Comparison of ENCODE assay signal across 26 mouse cellular contexts in the genomic region with DNA sequence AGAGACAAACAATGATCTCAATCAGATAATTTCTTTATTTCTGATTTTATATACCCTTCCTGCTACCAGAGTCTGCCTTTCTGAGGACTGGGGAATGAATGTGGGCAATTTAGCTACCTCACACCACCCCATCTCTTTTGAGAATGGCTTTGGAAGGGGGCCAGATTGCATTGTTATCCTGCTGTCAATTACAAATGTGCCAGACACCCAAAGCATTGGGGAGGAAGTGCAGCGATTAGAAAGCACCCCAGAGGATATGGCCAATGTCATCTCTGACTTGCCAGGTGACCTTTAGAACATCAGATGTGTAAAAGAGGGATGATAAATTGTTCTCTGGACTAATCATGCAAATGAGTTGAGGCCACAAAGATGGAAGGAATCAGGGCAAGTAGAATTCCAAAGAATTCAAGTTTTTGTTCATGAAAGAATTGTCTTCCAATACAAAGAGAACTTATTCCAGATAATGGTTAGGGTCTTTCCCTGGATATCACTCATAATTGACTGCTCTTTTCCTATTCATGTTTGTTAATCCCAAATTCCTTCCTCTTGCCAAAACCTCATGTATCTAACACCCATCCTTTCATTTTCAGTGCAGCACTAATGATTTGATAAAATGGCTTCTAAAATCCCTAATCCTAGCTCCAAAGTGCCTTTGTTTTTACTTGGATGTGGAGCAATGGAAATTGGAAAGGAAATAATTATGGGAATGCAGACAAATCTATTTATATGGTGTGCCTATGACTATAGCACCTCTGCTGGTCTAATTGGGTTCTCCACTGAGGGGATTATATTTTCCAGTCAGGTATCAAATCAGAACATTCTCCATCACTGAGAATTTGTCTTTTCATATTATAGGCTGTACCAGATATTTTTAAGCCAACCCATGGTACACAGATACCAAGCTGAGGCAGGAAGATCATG.
DNase-seq lines count a peak whose midpoint lies in the region; ATAC-seq and TF ChIP-seq lines count a peak whose summit lies in the region.
"Had no signal": no experiment of that assay in that cellular context is flagged by ENCODE, and none has a peak within 500 bp of the region (broad histone marks: within the 10 kb centered on the region; RNA-seq: fewer than 3 reads in every experiment).

No protein-coding gene starts in this region.

- no peaks in the 10 kb centered on the region for H3K36me3 ChIP-seq in neural tube, embryonic 13.5 days
- no peaks in the 10 kb centered on the region for H3K36me3 ChIP-seq in forebrain, embryonic 16.5 days (ENCODE audit: control insufficient read depth, insufficient read depth)
- H3K36me3 ChIP-seq: embryonic facial prominence, embryonic 15.5 days; heart, embryonic 13.5 days; limb, embryonic 15.5 days; lung, embryonic 15.5 days had no signal

- H3K9me3 ChIP-seq in neural tube, embryonic 13.5 days: no peaks in the 10 kb centered on the region
- H3K9me3 ChIP-seq in forebrain, embryonic 16.5 days (ENCODE audit: control insufficient read depth, low read length): no peaks in the 10 kb centered on the region
- H3K9me3 ChIP-seq: embryonic facial prominence, embryonic 15.5 days; heart, embryonic 13.5 days; limb, embryonic 15.5 days; lung, embryonic 15.5 days; megakaryocyte, embryonic 14.5 days had no signal

- no peak for TF ChIP-seq POLR2A in cerebellum, adult 2 months (IDR thresholded peaks at IDR 0.05; ENCODE audit: borderline replicate concordance, insufficient read depth, low read length)

- peak; percentile 46 to 51 for DNase-seq in cerebellum, postnatal 10 days
- no peak for DNase-seq in cerebellum, adult 2 months
- peak; percentile 12 for DNase-seq in layer of hippocampus, adult 11-12 months (ENCODE audit: low spot score)
- DNase-seq in layer of hippocampus, adult 9-10 months (ENCODE audit: low spot score): no peak
- no peak for DNase-seq in neural tube, embryonic 10.5 days (ENCODE audit: extremely low spot score, low spot score)
- DNase-seq: adrenal gland, postnatal 14 days; gastrocnemius, postnatal 36 days; heart, adult 2 months; heart, postnatal 14 days; kidney, adult 2 months; kidney, postnatal 14 days; lung, postnatal 36 days; thymus, adult 2 months; thymus, postnatal 4 days had no signal

- WGBS in cerebellum, adult 2 months: 15% methylated on average over 1 of the region's 1 CpGs
- WGBS in neural tube, embryonic 13.5 days: 21% methylated on average over 1 of the region's 1 CpGs
- WGBS in forebrain, embryonic 16.5 days: 3% methylated on average over 1 of the region's 1 CpGs

- no peak overlapping the region for H3K4me2 ChIP-seq in neural tube, embryonic 13.5 days
- no peak overlapping the region for H3K4me2 ChIP-seq in forebrain, embryonic 16.5 days (ENCODE audit: low read length)
- H3K4me2 ChIP-seq: embryonic facial prominence, embryonic 15.5 days; heart, embryonic 13.5 days; limb, embryonic 15.5 days; lung, embryonic 15.5 days had no signal

- peak; percentile 59 for ATAC-seq in neural tube, embryonic 13.5 days (ENCODE audit: low read depth)
- peak; percentile 76 for ATAC-seq in forebrain, embryonic 16.5 days
- ATAC-seq in megakaryocyte-erythroid progenitor cell, adult 5-6 weeks (replicated peaks; ENCODE audit: low FRiP score, low TSS enrichment, poor library complexity, severe bottlenecking): no peak

- H3K27me3 ChIP-seq in cerebellum, adult 2 months (ENCODE audit: control insufficient read depth, insufficient read depth, low read length): no peaks in the 10 kb centered on the region
- H3K27me3 ChIP-seq in neural tube, embryonic 13.5 days: no peaks in the 10 kb centered on the region
- H3K27me3 ChIP-seq in forebrain, embryonic 16.5 days (replicated peaks; ENCODE audit: control insufficient read depth, insufficient read depth, low read length): no peaks in the 10 kb centered on the region
- H3K27me3 ChIP-seq: embryonic facial prominence, embryonic 15.5 days; heart, embryonic 13.5 days; limb, embryonic 15.5 days; lung, embryonic 15.5 days; megakaryocyte, embryonic 14.5 days had no signal

- no peaks in the 10 kb centered on the region for H3K4me1 ChIP-seq in cerebellum, adult 2 months (ENCODE audit: control insufficient read depth, insufficient read depth, low read length)
- H3K4me1 ChIP-seq in neural tube, embryonic 13.5 days (replicated peaks): 0 out of 2 replicates have a peak, but pooled peaks cover 6% of the 10 kb centered on the region
- H3K4me1 ChIP-seq in forebrain, embryonic 16.5 days (replicated peaks; ENCODE audit: control insufficient read depth, insufficient read depth, low read length): peaks cover 3% of the 10 kb centered on the region; the same call in 1 of the 2 replicates
- H3K4me1 ChIP-seq: embryonic facial prominence, embryonic 15.5 days; limb, embryonic 15.5 days; lung, embryonic 15.5 days had no signal

- no peak overlapping the region for H3K9ac ChIP-seq in neural tube, embryonic 13.5 days
- H3K9ac ChIP-seq in forebrain, embryonic 16.5 days (replicated peaks; ENCODE audit: low read depth, low read length): no peak overlapping the region
- H3K9ac ChIP-seq: embryonic facial prominence, embryonic 15.5 days; heart, embryonic 13.5 days; limb, embryonic 15.5 days; liver, embryonic 14.5 days; lung, embryonic 15.5 days had no signal

- no peak overlapping the region for H3K27ac ChIP-seq in cerebellum, adult 2 months (ENCODE audit: insufficient read depth, low read length)
- no peak overlapping the region for H3K27ac ChIP-seq in neural tube, embryonic 13.5 days (replicated peaks)
- no peak overlapping the region for H3K27ac ChIP-seq in forebrain, embryonic 16.5 days (ENCODE audit: low read length)
- H3K27ac ChIP-seq: embryonic facial prominence, embryonic 15.5 days; heart, adult 2 months; heart, embryonic 13.5 days; layer of hippocampus, adult 2 months; left cerebral cortex, adult 2 months; limb, embryonic 15.5 days; liver, embryonic 14.5 days; lung, embryonic 15.5 days; stomach, postnatal 0 days had no signal

- H3K4me3 ChIP-seq in cerebellum, adult 2 months (replicated peaks; ENCODE audit: insufficient read depth, low read depth, low read length): no peak overlapping the region
- H3K4me3 ChIP-seq in neural tube, embryonic 13.5 days: no peak overlapping the region
- H3K4me3 ChIP-seq in forebrain, embryonic 16.5 days (replicated peaks; ENCODE audit: low read length): no peak overlapping the region
- H3K4me3 ChIP-seq: embryonic facial prominence, embryonic 15.5 days; heart, adult 2 months; heart, embryonic 13.5 days; layer of hippocampus, adult 2 months; left cerebral cortex, adult 2 months; limb, embryonic 15.5 days; lung, embryonic 15.5 days; megakaryocyte, embryonic 14.5 days had no signal

- no peak for TF ChIP-seq CTCF in cerebellum, adult 2 months (IDR thresholded peaks at IDR 0.05; ENCODE audit: borderline replicate concordance, insufficient read depth, low read depth, low read length)

Comparison
In these comparisons a context has a peak if more than half of its experiments do, and no peak if none do; other contexts are left out.
1. DNase-seq: peak in cerebellum, postnatal 10 days (2 of 2) and layer of hippocampus, adult 11-12 months (single experiment); none in cerebellum, adult 2 months (0 of 2), layer of hippocampus, adult 9-10 months (single experiment) and neural tube, embryonic 10.5 days (single experiment).